33 mouse cellular contexts compared by ENCODE assay signal in the genomic region with DNA sequence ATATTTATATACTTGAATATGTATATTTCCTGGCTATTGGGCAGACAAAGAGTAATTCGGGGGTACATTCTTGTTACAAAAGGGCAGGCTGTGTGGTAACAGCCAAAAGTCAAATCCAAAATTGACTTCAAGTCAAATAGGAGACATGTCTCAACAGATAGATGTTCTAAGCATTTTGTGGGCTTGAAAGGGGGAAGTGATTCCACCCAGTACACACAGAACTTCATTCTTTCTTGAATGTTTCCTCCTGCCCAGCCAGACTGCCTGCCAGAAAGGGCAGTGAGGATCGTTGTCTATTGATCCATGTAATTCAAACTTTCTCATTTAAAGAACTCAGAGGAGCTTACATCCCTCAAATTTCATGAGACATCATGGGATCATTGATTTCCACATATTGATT.
"Had no signal": no experiment of that assay in that cellular context is flagged by ENCODE, and none has a peak within 500 bp of the region (broad histone marks: within the 10 kb centered on the region; RNA-seq: fewer than 3 reads in every experiment).

No protein-coding gene starts in this region.

- H3K4me3 ChIP-seq: heart, embryonic 12.5 days; heart, embryonic 13.5 days; heart, embryonic 15.5 days; hindbrain, embryonic 10.5 days; hindbrain, embryonic 12.5 days; hindbrain, embryonic 13.5 days; hindbrain, embryonic 15.5 days; intestine, embryonic 15.5 days; kidney, embryonic 15.5 days; layer of hippocampus, adult 2 months; left cerebral cortex, adult 2 months had no signal

- H3K27me3 ChIP-seq: heart, embryonic 12.5 days; heart, embryonic 13.5 days; heart, embryonic 15.5 days; hindbrain, embryonic 12.5 days; hindbrain, embryonic 13.5 days; hindbrain, embryonic 15.5 days; intestine, embryonic 15.5 days; kidney, embryonic 15.5 days had no signal

- DNase-seq: heart, postnatal 10 days; heart, postnatal 14 days; heart, postnatal 36 days; heart, postnatal 4 days; kidney, adult 11 months; kidney, adult 18-20 months; kidney, adult 2 months; kidney, adult 8-10 months; kidney, adult 9 months; kidney, postnatal 10 days; kidney, postnatal 14 days; kidney, postnatal 25 days; kidney, postnatal 36 days; kidney, postnatal 4 days; layer of hippocampus, adult 9-11 months; layer of hippocampus, postnatal 36 days had no signal

- H3K9me3 ChIP-seq: heart, embryonic 15.5 days; hindbrain, embryonic 10.5 days; hindbrain, embryonic 12.5 days; hindbrain, embryonic 13.5 days; hindbrain, embryonic 15.5 days; intestine, embryonic 15.5 days; kidney, embryonic 15.5 days had no signal

- ATAC-seq: hindbrain, embryonic 16.5 days; inflammation-experienced regulatory T-cells, adult 6 months; intestine, embryonic 15.5 days; intestine, embryonic 16.5 days; intestine, postnatal 0 days had no signal

- H3K36me3 ChIP-seq: heart, embryonic 12.5 days; heart, embryonic 13.5 days; heart, embryonic 15.5 days; hindbrain, embryonic 10.5 days; hindbrain, embryonic 12.5 days; hindbrain, embryonic 13.5 days; hindbrain, embryonic 15.5 days; intestine, embryonic 15.5 days; kidney, embryonic 15.5 days had no signal

- H3K4me2 ChIP-seq: heart, embryonic 11.5 days; heart, embryonic 12.5 days; heart, embryonic 13.5 days; heart, embryonic 15.5 days; hindbrain, embryonic 12.5 days; hindbrain, embryonic 13.5 days; hindbrain, embryonic 15.5 days; intestine, embryonic 15.5 days; kidney, embryonic 15.5 days had no signal

- H3K4me1 ChIP-seq: heart, embryonic 13.5 days; heart, embryonic 15.5 days; hindbrain, embryonic 10.5 days; hindbrain, embryonic 12.5 days; hindbrain, embryonic 13.5 days; hindbrain, embryonic 15.5 days; intestine, embryonic 15.5 days; kidney, embryonic 15.5 days had no signal

- H3K9ac ChIP-seq: heart, embryonic 12.5 days; heart, embryonic 13.5 days; heart, embryonic 15.5 days; hindbrain, embryonic 12.5 days; hindbrain, embryonic 13.5 days; hindbrain, embryonic 15.5 days; intestine, embryonic 15.5 days; kidney, embryonic 15.5 days had no signal

- H3K27ac ChIP-seq: heart, embryonic 13.5 days; heart, embryonic 15.5 days; hindbrain, embryonic 10.5 days; hindbrain, embryonic 12.5 days; hindbrain, embryonic 13.5 days; hindbrain, embryonic 15.5 days; intestine, embryonic 15.5 days; kidney, embryonic 15.5 days; kidney, postnatal 0 days; layer of hippocampus, adult 2 months; left cerebral cortex, adult 2 months had no signal
